Mouse (Mus musculus) C2C12 (cell line): Measurements from ENCODE around the gene Slc16a8.

Source experiments
- CEBPB ChIP-seq: IDR thresholded peaks from one replicate; pipeline ENCODE4 v1.6.1; 2011; ENCODE audit warnings: low read depth, mild to moderate bottlenecking, control low read depth, moderate library complexity
- CTCF ChIP-seq: IDR thresholded peaks from one replicate; pipeline ENCODE4 v1.5.1; 2011; ENCODE audit not compliant: control insufficient read depth, insufficient read depth, insufficient read length
- MAX ChIP-seq: IDR thresholded peaks from one replicate; pipeline ENCODE4 v1.6.1; 2011; ENCODE audit warnings: mild to moderate bottlenecking, control low read depth
- USF1 ChIP-seq: IDR thresholded peaks from one replicate; pipeline ENCODE4 v1.6.1; 2011; ENCODE audit warnings: low read depth, mild to moderate bottlenecking, control low read depth, moderate library complexity

- TF ChIP-seq MAX (no peak), CTCF (no peak), USF1 (no peak), CEBPB (no peak)
These were observed 2.0 kb downstream of the Slc16a8 start for GRCm38 (mm10) chr15:79252580-79252979.
